Mouse (Mus musculus): ENCODE measurements around the gene Vps9d1.
"Not testable (repeated sequence)": the region's sequence is repeated elsewhere in the genome, so short reads cannot be mapped to it uniquely, and the experiment has no call there.

Vps9d1 gene

DNA sequence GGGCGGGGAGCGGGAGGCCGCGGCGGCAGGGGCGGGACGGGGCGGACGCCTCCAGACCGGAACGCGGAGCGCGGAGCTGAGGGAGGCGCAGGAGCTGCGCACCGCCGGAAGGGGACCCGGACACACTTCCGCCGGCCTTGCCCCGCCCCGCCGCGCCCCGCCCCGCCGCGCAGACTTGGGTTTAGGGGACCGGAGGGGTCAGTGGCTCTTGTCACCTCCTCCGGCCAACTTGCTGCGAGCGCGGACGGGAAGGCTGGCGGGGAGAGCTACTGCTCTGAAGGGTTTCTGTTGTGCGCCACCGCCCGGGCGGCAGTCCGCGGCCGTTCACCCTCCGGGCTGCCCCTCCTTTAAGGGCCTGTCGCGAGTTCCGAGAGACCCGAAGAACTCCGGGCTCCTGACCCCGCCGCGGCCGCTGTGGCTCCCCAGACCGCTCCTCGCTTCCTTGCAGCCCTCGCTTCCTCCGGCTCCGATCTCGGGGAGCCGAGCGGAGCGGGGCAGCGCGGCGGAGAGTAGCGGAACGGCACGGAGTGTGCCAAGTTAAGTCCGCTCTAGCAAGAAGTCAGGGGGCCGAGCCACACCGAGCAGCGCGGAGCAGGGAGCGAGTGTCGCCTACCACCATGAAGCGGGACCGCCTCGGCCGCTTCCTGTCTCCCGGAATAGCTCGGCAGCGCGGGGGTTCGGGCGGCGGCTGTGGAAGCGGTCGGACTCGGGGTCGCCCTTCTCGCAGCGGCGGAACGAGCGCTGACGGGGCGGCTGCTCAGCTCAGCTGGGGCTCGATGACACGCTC is at the start of gene Vps9d1, which contains the start of gene Zfp276:
Gene Vps9d1 (minus strand): TSS at position 250 of the 787 bp plus-strand sequence.
Gene Zfp276 (plus strand): TSS at position 97 of the 787 bp plus-strand sequence.
- DNase-seq: peak; percentile 69

- peak; percentile 15 for DNase-seq
Measured at GRCm38 (mm10) chr8:123298301-123298700, 44.2 kb upstream of the Vps9d1 start.

- no peak for DNase-seq
Measured at GRCm38 (mm10) chr8:123292785-123293184, 38.6 kb upstream of the Vps9d1 start.

GRCm38 (mm10) chr8:123292281-123292680 is 38.1 kb upstream of the Vps9d1 start:
- peak; percentile 29 for DNase-seq

DNA sequence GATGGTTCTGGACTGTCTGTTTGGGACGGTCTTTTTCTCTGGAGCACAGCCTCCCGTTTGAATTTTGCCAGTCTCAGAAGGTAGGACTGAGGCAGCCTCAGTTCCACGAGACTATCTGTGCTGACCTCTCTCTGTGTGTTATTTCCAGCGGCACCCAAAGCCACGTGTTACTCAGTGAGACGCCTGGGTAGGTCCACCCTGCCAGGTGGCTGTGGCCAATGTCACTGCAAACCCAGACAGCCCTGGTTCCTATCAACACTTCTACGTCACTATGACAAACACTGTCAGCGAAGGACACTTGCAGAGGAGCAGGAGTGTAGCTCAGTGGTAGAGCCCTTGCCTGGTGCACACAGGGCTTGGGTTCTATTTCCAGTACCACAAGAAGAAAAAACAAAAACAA is 37.6 kb upstream of the Vps9d1 start:
- peak; percentile 25 for DNase-seq

GRCm38 (mm10) chr8:123290679-123291078 is 36.5 kb upstream of the Vps9d1 start:
- no peak for DNase-seq

GRCm38 (mm10) chr8:123290166-123290565 is 36.0 kb upstream of the Vps9d1 start:
- no peak for DNase-seq

- DNase-seq: no peak
Measured at GRCm38 (mm10) chr8:123287362-123287761, 33.2 kb upstream of the Vps9d1 start.

- DNase-seq: no peak
Measured at GRCm38 (mm10) chr8:123284493-123284892, 30.3 kb upstream of the Vps9d1 start.

DNA sequence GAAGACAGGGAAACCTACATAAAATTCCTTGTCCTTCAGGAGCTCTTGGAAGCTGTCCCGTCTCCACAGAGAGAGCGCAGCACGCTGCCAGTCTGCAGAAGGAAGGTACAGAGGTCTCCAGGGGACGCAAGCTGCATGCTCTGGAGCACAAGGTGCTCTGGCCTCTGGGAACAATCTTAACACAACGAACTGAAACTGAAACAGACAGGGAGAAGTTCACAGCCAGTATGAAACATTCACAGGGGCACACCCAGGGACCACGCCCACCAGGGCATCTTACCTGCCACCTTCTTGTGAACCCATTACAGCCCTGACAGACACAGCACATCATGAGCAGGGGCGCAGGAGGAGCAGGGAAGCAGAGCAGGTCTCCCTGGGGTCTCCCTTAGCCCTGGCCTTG is 29.8 kb upstream of the Vps9d1 start:
- DNase-seq: no peak

DNA sequence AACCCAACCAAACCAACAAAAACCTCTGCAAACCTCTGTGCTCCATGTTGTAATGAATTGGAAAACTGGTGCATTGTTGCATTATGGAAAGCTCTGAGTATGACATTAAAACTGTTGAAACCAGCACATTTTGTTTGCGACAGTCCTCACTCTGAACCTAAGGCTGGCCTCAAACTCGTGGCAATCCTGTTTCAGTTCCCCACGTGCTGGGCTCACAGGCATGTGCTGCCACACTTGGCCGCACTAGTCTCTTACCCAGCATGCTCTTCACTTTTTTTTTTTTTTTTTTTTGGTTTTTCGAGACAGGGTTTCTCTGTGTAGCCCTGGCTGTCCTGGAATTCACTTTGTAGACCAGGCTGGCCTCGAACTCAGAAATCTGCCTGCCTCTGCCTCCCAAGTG is 28.8 kb upstream of the Vps9d1 start:
- DNase-seq: not testable (repeated sequence)

DNA sequence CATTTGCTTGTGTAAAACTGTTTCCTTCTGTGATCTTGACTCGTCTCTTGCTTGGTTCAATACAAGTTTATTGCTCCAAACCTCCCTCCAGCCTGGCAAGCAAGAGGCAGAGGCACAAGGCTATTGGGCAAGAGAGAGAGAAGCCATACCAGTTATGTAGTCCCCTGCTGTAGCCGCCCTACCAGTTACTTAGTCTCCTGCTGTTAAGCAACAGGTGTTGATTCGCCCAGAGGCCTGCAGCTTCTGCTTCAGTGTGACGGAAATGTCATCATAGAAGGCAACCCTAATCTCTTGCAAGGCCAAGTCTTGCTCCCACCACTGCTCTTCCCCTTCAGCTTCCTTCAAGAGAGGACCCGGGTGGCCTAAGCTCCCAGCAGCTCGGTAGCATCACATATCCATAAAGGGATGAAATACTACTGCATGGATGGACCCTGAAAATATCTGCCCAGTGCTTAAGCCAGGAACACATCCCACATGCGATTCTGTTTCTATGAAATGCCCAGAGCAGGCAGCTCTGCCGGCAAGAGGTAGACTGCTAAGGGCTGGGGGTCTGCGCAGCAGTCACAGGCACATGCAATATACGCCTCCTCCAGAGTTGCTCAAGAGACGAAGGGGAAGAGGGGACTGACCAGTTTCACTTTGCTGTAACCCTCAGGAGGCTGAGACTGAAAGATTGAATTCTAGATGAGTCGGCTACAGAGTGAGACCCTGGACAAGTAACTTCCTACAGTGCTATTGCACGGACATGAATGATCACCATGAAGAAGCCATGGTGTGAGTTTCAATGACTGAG is 26.4 kb upstream of the Vps9d1 start:
- DNase-seq: no peak

DNA sequence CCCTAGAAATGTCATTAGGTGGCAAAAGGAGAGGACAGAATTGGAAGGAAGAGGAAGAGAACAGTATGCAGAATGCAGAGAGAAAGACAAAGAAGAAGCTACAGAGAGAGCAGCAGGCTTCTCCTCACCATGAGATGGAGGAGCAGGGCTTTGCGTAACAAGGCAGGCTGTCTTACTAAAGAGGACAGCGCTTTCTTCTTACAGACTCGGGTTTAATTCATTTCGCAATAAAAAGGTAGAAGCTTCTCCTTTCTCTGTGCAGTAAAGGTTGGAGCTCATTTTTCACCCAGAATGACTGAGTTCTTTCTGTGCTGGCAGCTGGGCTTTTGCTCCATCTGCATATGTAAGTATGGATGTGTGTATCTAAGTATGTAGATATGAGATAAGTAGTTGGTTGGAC is 25.7 kb upstream of the Vps9d1 start:
- DNase-seq: no peak

DNA sequence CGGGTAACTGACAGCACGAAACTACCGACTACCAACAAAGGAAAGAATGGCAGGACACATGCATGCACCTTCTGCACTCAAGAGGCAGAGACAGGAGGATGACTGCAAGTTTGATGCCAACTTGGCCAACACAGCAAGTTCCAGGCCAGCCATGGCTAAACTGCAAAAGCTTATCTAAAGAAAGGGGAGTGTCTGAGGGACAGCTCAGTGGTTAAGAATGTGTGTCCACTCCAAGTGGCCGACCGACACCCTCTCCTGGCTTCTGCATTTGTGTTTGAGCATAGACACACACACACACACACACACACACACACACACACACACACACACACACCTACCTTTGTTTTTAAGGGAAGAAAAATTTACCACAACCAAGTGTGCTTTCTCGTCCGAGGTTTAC is 24.3 kb upstream of the Vps9d1 start:
- no peak for DNase-seq

DNA sequence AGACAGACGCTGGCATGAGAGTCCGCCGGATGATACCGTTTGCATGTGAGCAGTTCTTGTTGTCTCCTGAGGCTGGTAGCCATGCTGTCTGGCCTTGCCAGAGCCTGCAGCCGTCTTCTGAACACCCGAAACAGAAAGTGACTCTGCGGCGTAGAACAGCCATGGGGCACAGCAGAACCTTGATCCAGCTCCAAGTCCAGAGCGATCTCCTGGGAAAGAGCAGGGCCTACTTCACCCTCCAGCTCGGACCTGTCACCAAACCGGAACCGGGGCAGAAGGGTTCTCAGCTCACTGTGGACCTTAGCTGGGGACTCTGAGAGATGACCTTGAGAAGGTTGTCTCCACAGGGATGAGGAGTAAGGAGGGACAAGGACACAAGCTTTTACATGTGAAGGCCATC is 20.9 kb upstream of the Vps9d1 start:
- DNase-seq: no peak

- no peak for DNase-seq
Measured at GRCm38 (mm10) chr8:123274447-123274846, 20.3 kb upstream of the Vps9d1 start.

DNA sequence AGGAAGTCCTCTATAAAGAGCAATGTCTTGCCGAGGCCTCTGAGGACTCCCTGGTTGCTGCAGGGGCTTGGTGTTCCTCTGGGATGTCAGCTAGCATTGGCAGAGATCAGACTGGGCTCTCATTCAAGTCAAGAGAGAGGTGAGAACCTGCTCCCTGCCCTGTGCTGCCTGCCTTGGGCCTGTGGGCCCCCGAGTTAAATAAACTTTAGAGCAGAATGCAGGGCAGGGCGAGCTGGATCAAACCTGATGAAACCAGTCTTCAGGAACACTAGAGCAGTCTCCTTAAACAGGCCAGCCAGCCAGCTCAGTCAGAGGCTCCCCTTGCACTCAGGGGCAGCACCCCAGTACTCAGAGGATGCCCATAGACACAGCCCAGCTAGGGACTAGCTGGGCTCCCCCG is 17.8 kb upstream of the Vps9d1 start:
- DNase-seq: peak; percentile 32

- no peak for DNase-seq
Measured at GRCm38 (mm10) chr8:123271147-123271546, 17.0 kb upstream of the Vps9d1 start.

DNA sequence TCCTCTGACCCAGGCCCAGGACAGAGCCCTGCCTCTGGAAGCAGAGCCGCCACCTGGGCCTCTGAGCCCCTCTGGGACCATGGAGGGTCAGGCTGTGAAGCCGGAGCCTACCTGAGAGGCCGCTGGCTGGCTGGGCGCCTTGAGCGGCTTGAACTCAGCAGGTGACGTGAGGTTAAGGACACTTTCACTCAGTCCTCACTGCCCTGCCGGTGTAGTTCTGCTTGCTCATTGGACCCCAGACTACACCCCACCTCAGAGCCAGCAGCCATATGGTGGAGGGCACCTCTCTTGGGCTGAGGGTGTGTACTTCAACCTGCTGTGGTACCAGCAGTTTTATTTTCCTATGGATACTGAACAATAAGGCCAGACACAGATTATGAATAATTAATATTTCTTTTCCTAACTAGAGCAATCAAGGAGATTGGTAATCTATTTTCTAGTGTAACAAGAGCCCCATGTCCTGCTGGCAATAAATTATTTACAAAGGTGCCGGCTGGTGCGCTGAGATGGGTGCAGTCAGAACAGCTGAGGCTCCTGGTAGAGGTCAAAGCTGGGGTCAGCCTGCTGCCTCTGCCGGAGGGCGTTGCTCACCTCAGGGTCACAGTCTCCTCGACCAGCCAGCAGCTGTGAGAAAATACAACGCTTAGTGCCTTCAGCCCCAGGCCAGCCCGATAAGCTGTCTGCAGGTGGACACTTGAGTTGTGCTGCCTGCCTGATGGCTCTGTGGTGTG is 13.9 kb upstream of the Vps9d1 start:
- DNase-seq: peak; percentile 59

- DNase-seq: not testable (repeated sequence)
Measured at GRCm38 (mm10) chr8:123257593-123257992, 3.4 kb upstream of the Vps9d1 start.

DNA sequence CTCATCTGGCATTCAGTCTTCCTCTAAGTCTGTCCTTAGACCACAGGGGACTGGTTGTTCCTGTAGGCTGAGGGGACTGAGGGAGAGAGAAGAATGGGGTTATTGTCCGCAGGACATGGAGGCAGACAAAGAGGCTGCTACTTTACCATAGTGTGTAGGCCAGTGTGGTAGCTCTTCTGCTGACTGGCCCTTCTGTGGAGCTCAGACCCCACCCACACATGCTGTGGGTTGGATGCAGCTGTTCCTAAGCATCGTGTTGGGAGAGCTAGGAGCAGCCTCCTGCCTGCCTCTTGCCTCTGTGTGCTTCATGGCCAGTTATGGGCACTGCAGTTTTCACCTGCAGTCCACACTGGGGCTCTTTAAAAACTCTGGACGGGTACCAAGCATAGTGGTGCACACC is 3.0 kb upstream of the Vps9d1 start:
- no peak for DNase-seq

DNA sequence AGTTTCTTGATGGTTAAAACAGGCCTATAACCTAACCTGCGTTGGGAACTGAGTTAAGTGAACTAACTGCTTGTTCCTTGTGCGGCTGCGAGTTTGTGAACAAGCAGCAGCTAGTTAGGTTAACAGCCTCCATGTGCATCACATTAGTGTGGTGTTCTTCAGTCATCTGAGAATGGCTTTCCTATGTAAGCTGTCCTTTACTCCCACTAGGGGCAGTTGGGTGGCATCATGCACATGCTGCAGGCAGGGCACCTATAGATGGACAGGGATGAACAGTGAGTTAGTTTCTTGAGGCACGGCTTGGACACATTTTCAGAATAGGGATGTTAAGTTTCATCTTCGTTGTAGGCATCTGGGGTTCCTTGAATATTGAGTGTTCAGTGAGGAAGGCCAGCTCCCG is 1.0 kb upstream of the Vps9d1 start:
- no peak for DNase-seq

- no peak for DNase-seq
Measured at GRCm38 (mm10) chr8:123253451-123254098, 573 bp downstream of the Vps9d1 start.

Measured in kidney, adult 11 months (tissue).